Mouse (Mus musculus): ENCODE results near the gene Zbtb37.

Gene Zbtb37

DNA sequence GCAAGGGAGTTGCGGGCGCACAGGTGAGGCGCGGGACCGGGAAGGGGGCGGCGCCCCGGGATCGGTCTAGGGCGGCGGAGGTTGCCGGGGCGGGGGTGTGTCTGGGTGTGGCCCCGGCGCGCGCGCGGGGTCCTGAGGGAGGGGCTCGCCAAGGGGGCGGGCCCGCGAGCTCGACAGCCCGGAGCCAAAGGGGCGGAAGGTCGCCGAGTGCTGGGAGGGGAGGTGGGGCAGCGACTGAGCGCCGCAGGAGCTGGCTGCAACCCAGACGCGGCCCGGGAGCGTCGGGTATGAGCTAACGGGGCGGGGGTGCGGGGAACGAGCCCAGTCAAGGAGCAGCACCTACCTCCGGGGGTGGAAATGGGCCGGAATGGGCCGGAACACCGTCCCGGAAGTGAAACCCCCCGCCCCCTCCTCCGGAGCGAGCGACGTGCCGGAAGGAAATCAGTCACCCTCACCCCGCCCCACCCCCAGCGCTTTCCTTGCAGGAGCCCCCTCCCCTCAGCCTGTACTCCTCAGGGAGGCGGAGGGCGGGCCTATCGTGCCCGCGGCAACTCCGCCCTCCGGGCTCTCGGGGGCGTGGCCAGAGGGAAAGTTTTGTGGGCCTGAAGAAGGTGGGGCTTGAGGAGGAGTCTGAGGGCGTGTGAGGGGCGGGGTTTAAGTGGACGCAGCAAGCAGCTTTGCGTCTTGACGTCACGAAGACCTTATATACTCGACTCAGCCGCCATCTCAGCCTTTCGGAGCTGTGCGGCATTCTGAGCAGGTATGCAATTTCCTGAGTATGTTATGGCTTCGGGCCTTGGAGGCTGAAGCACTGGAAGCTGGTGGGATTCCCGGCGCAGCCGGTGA is at the start of gene Zbtb37:
Zbtb37 (minus strand) TSS at position 415 of the 846 bp plus-strand sequence.
- peak; percentile 99 for DNase-seq (ENCODE audit: low spot score in 2 of 2)

DNA sequence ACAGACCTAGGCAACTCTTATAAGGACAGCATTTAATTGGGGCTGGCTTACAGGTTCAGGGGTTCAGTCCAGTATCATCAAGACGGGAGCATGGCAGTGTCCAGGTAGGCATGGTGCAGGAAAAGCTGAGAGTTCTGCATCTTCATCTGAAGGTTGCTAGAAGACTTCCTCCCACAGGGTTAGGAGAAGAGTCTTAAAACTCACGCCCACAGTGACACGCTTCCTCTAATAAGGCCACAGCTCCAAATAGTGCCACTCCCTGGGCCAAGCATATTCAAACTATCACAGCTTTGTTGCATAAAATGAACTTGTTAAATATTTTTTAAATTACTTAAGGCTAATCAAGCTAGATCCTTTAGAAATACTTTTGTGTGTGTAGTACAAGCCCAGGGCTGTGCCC is 42.6 kb upstream of the Zbtb37 start:
- no peak for DNase-seq (ENCODE audit: low spot score in 2 of 2)

DNA sequence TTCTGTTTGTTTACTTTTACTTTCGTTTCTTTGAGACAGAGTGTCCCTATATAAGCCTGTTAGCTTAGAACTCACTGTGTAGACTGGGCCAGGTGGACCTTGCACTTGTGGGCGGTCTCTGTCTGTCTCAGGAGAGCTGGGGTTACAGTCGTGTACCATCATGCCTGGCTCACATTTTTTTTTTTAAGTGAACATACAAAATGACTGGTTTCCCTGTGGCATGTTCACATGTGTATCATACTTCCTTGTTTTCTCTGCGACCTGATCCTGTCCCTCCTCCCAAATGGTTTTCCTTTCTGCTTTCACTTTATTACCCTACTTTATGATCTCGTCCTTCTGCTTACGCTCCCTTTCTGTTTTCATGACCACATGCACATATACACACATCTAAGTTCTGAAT is 41.6 kb upstream of the Zbtb37 start:
- no peak for DNase-seq (ENCODE audit: low spot score in 2 of 2)

DNA sequence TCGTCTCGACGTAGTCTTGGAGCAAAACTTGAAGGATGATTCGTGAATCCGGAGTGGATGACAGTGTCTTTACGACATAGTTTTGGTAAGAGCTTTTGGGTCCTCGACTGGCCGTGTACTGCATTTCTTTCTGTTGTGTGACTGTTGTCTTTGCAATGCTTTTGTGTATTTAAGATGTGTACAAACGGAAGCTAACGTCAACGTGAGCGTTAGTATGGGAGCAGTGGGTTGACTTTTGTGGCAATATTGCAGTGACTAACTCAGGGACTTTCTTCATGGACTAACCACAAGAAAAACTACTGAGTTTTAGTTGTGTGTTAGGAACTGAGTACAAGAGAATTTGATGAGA is 36.6 kb upstream of the Zbtb37 start:
- no peak for DNase-seq (ENCODE audit: low spot score in 2 of 2)

DNA sequence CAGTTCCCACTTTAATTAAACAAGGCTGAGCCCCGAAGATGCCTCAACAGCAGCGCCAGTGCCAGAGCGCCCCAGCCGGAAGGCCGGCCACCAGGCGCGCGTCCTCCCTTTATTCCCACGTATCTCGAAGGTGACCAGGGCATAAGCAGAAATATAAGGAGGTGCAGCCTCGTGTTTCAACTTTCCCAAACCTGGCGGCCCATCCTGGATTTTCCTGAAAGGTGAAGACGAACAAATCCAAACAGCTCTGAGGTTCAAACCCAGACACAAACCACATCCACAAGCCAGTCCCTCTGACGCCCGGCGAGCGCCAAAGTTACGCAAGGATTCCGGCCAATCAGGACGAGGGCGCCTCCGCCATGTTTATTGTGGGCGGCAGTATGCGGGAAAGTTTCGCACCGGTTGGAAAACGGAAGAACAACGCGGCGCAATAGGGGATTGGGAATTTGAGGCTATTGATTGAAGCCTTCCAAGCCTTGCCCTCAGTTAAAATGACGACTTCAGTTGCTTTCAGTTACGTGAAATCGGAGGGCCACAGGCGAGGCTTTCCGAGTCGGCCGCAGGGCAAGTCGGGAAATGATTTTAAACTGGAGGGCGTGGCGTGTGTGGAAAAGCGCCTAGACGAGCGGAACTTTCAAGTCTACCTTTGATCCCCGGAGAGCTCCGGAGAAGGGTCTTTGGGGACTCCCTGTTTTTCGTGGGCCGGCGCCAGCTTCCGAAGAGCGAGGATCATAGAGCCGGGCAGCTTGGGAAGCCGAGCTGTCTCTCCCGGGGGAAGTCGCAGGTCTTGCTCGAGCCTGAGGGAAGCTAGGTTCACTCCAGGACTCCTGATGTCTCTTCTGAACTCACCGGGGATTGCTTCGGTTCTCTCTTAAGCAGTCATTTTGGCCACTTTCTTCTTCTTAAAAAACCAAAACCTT is 36.0 kb upstream of the Zbtb37 start, which contains the start of the genes Dars2 and Cenpl:
Dars2 (minus strand) TSS at position 307 of the 920 bp plus-strand sequence.
Cenpl (plus strand) TSS at position 362 of the 920 bp plus-strand sequence.
- DNase-seq (ENCODE audit: low spot score in 2 of 2), result peak; percentile 91 to 94

DNA sequence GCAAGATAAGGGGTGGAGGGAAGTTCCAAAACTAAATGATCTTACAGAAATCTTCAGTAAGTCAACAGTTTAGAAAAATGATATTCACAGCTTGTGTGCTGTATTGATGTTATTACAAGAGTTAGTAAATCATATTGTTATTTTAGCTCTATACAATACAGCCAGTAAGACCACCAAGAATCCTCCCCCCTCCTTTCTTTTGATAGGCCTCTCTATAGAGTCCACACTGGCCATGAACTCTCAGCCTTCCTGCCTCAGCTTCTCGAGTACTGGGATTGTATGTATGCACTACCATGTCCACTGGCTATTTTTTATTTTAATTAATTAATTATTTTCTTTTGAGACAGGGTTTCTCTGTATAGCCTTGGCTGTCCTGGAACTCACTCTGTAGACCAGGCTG is 28.7 kb upstream of the Zbtb37 start:
- DNase-seq (ENCODE audit: low spot score in 2 of 2), result no peak

DNA sequence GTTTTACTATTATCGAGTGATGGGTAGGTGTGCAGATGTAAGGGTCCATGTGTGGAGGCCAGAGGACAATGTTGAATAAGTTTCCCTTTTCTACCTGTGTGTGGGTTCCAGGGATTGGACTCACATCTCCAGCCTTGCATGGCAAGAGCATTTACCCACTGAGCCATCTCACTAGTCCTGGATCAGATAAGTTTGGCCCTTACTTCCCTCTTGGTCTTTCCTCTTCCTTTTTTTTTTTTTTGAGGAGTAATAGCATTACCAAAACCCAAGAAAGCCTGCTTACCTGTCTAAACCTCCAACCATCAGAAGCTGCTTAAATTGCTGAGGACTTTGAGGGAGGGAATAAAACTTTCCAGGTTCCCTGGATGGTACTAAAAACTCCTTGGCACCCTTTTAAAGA is 22.5 kb upstream of the Zbtb37 start:
- no peak for DNase-seq (ENCODE audit: low spot score in 2 of 2)

DNA sequence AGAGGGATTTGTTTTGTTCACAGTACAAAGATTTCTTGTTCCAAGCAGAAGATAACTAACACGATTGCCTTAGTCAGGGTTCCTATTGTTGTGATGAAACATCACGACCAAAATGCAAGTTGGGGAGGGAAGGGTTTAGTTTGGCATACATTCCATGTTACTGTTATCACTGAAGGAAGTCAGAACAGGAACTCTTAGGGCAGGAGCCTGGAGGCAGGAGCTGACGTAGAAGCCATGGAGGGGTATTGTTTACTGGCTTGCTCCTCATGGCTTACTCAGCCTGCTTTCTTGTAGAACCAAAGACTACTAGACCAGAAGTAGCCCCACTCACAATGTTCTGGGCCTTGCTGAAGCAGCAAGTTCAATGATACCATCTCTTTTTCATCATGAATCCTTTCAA is 12.3 kb upstream of the Zbtb37 start:
- DNase-seq (ENCODE audit: low spot score in 2 of 2), result no peak

DNA sequence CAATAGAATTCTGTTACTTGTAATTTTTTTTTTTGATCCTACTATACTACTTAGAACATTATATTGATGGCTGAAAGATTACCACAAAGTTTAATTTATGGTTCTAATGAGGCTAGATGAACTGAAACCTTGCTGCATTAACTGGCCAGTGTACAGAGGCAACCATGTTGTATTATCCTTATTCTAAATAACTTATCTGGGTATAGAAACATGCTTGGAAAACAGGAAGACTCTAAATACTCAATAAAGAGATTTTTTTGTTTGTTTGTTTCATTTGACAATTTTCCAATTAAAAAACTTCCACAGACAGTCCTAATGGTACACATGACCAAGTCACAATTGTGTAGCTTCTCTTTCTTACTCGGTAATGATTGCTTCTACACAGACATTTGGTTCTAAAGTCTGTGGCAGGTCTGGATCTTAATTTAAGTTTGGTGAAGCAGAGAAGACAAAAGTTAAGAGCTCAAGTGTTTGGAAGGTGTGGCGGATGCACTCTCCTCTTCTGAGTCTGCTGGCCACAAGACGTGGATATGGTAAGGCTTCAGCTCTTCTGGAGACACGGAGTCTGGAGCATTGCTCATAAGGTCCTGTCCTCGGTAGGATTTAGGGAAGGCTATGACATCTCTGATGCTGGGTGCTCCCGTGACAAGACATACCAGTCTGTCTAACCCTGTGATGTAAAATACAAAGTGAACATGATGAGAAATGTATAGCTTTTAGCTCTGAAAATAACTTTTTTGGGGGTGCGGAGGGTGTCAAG is 6.8 kb upstream of the Zbtb37 start:
- no peak for DNase-seq (ENCODE audit: low spot score in 2 of 2)

DNA sequence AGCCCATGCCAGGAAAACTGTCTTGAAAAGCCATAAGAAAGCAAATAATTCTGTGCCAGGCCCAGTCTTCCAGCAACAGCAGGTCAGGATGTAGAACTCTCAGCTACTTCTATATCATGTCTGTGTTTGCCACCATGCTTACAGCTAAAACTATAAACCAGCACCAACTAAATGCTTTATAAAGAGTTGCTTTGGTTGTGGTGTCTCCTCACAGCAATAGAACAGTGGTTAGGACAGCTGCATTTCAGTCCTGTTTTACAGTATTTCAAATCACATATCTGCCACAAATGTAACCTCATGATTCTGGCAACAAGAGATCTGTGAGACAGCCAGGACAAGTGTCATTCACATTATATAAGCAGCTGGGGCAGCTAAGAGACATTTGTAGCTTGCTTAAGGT is 6.2 kb upstream of the Zbtb37 start:
- DNase-seq (ENCODE audit: low spot score in 2 of 2), result no peak

DNA sequence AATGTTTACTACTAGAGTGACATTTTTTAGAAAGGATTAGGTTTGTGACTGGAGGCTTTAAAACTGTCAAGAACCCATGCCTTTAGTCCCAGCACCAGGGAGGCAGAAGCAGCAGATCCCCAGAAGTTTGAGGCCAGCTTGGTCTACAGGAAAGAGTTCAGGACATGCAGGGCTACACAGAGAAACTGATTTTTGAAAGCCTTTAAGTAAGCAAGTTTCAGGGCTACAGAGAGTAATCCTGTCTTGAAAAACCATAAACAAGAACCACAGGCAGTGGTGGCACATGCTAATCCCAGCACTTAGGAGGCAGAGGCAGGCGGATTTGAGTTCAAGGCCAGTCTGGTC is 5.7 kb upstream of the Zbtb37 start:
- DNase-seq (ENCODE audit: low spot score in 2 of 2), result no peak

DNA sequence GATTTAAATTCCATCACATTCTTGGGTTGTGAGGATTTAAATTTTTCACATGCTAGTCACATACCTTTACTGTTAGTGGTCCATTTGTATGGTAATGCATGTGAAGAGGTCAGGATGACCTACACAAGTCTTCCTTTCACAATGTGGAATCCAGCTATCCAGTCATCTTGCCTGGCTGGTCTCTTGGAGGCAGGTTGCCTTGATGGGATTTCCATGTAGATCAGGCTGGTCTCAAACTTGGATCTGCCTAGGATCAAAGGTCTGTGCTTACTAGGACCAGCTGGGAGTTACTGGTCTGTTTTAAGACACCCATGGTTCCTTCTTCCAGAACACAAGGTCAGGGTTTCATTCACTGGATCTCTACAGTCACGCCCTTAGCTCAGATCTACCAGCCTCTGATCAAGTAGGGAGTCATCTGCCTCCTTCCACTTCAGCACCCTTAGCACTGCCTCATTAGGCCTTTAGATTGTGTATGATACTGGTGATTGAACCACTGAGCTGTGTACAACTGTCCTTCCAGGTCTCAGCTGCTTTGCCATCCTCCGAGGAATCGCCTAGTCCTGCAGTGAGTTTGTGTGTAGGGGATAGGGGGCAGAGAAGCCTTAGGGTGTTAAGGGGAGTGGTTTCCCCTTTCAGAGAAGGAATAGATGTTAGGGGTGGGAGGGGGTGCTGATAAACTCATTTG is 5.2 kb upstream of the Zbtb37 start:
- DNase-seq (ENCODE audit: low spot score in 2 of 2), result peak; percentile 41 to 65

DNA sequence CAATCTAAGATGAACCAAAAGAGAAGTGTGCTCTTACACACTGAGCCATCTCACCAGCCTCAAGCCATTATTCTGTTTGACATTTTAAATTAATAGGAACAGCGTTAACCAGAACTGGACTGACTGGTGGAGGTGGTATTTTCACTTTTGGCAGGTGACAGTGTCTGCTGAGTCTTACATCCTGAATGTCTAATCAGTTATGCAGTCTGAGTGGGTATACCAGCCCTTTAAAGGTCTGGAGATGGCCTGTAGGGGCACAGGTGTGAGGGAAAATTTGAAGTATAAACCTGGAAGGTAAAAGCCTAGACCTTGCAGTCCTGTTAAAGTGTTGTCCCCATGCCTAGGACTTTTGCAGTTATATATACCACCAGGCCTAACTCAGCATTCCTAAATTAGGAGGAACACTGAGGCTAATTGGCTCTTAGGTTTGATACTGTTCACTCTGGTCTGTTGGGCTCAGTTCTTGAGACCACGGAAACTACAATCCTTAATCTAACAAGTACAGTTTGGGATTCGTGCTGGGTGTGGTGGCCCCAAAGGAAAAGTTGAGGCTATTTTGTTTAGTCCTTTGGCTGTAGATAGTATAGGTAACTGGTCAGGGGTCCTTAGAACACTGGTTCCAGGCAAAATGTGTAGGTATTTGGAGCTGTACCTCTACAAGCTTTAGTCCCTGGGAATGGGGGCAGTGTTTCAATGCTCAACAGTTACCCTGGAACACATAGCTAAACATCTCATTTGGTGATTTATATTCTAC is 4.5 kb upstream of the Zbtb37 start:
- DNase-seq (ENCODE audit: low spot score in 2 of 2), result no peak

DNA sequence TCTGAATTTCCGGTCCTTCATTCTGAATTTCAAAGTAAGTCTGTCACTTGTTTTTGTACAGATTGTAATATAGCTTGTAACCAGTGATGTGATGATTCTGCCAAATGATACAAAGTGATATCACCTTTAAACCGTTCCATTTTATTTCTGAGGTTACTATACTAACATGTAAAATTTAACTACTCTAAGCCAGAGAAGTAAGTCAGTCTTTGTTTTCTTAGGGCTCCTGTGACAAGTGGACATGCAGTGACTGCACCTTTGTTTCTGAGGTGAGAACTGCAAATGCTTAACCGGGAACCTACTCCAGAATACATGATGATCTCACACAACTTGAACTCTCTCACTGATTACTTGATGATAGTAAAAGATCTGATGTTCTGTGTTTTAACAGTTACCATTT is 3.4 kb upstream of the Zbtb37 start:
- no peak for DNase-seq (ENCODE audit: low spot score in 2 of 2)

DNA sequence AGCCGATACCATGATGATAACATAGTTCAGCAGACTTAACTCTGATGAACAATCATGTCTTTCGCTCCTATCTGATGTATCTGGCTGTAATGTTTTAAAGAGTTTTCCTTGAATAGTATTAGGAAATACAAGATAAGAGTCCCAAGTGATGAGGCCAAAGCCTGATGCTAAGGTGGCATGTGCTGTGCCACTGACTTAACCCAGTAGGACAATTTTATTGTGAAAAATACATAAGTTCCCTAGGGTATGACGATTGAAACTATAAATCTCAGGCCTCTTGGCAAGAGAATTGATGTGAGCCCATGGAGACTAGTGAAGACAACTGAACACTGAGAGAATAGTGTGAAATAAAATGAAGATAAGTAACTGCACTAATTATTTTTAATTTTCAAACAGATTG is 3.0 kb upstream of the Zbtb37 start:
- no peak for DNase-seq (ENCODE audit: low spot score in 2 of 2)

DNA sequence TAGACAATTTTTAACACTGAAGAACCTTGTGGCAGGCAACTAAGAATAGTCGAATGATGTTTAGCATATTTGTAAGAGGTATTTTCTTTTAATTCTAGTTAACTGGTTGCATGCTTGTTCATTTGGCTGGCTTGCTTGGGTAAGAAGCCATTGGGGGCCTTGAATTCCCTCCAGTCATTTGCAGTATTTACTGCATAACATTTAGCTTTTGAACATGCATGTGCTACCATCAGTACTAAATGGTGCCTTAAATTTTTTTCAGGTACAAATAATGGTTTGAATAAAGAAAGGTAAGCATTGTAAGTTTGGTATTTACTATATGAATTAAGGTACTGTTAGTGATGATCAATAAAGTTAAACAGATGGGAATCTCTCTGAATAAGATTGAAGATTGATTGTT is 2.4 kb upstream of the Zbtb37 start:
- no peak for DNase-seq (ENCODE audit: low spot score in 2 of 2)

DNA sequence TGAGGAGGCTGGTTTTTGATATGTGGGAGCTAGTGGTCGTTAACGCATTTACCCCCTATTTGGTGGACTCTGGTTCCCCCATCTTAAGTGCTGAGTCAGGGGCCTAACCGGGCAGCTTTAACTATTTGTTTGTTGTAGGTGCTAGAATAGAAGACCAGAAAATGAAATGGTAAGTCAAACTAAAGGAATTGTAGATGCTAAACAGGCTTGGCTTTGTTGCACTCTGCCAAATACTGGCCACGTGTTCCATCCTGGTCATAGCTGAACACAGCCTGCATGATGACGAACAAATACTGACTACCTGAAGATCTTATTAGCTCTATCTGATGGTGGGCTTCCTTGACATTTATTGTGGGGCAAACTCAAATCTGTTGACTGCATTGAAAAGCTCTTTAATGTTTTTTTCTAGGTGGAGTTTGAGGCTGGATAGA is 1.8 kb upstream of the Zbtb37 start:
- no peak for DNase-seq (ENCODE audit: low spot score in 2 of 2)

DNA sequence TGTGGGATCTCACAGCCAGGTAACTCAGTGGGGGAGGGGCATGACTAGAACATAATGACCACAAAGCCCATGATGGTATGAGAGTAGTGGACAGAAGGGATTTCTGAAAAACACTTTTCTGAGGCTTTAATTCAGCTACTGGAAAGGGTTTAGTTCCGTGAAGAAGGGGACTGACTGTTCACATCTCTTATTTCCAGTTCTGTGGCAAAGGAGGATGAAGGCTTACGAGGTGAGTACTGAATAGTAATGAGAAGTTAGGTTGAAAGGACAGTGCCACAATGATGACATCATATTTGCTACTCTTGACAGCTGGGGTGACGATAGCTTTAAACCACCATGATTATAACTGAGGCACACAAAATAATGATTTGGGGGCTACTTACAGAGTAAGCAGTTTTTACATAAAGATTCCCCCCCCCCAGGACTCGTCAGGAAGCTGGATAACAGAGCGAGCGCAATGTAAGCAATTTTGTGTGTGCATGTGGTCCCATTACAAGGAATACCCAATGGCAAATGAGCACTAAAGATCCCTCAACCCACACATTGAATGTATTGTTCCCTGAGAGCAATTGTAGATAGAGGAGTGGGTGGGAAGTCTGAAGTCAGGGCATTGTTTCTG is 1.2 kb upstream of the Zbtb37 start:
- DNase-seq (ENCODE audit: low spot score in 2 of 2), result no peak

DNA sequence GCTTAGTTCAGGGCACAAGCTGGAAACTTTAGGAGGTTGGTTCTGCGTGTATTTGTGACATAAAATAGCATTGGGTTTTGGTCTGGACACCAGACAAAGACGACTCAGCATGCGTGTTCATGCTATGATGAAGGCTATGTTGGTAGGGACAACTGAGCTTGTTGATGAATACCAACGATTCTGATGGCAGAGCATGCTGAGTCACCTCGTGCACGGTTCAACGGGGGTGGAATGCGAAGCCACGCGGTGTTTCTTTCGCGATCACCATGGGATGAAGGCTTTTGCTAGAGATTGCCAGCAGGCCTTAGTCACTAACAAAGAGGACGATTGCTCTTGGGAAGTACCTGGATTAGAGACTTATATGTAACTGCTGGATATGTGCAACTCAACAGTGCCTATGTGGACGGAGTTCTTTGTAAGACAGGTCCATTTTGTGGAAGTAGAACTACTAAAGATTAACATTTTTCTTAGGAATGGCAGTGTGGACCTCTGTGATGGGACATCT is 684 bp upstream of the Zbtb37 start:
- peak in 1 of 2 experiments; percentile 57 for DNase-seq (ENCODE audit: low spot score in 2 of 2)

DNA sequence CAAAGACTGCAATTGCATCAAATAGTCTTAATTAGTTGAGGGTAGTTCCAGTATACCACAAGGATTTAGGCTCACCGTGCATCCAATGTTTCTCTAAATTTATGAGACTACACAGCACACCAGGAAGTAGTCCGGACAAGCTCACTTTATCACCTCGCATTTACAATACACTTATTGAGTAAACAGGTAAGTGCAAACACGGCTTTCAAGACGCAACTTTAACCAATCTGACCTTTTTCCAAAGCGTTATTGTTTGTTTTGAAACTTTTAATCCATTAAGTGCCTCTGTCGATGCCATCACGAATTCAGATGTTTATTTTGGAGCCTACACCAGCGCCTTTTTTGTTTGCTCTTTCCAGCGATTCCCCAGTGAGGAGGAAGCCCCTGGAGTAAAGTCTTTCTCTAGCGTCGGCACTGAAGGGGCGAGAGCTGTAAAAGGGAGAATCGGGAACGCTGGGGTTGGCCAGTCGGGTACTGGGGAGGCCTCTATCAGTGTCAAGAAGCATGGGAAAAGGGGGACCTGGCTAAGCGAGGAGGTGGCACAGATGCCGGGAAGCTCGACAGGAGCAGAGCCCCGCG is 704 bp downstream of the Zbtb37 start:
- DNase-seq (ENCODE audit: low spot score in 2 of 2), result no peak
